Mouse (Mus musculus) limb, embryonic 10.5 days (tissue): ENCODE data around the gene Gmpr. TPM values are rescaled to one million over a fixed set of nuclear protein-coding genes. Genes with fewer than 3 reads are reported as not detected.
A peak's percentile ranks its signal among the peaks of the same experiment; 100 is the strongest.
"Not testable (repeated sequence)": the region's sequence is repeated elsewhere in the genome, so short reads cannot be mapped to it uniquely, and the experiment has no call there.

Experiments
- DNase-seq: peaks from one replicate; pipeline ENCODE4 v3.0.0-alpha.2; 2017; ENCODE audit warnings: low spot score
- H3K27ac ChIP-seq: fragments of 300-500 bp; sonication (generic); 2 replicates; pipeline ENCODE4 v1.5.1; 2016; ENCODE audit warnings: mild to moderate bottlenecking
- H3K27me3 ChIP-seq: fragments of 300-500 bp; sonication (generic); 2 replicates; pipeline ENCODE4 v1.6.1; 2016; ENCODE audit warnings: low read depth, mild to moderate bottlenecking; ENCODE audit not compliant: poor library complexity, severe bottlenecking
- H3K36me3 ChIP-seq: fragments of 300-500 bp; sonication (generic); 2 replicates; pipeline ENCODE4 v1.6.1; 2016; ENCODE audit warnings: mild to moderate bottlenecking, moderate library complexity
- H3K4me1 ChIP-seq: fragments of 300-500 bp; sonication (generic); 2 replicates; pipeline ENCODE4 v1.6.1; 2016
- H3K4me3 ChIP-seq: fragments of 300-500 bp; sonication (generic); 2 replicates; pipeline ENCODE4 v1.5.1; 2016; ENCODE audit warnings: mild to moderate bottlenecking, moderate library complexity
- H3K9me3 ChIP-seq: fragments of 300-500 bp; sonication (generic); replicated peaks from 2 replicates; pipeline ENCODE4 v1.6.1; 2016; ENCODE audit warnings: mild to moderate bottlenecking
- WGBS: fragments of 180-500 bp; shearing (Covaris S2); methylation state at CpG from one replicate; pipeline ENCODE4 v1.1.7; 2016; 5-methylcytosine and 5-hydroxymethylcytosine counted together
- polyA plus RNA-seq: library from polyadenylated mRNA; unstranded; fragments of >200 nt; fragmentation: Nextera tagmentation; extraction: Ambion mirVana; gene quantifications from 2 replicates; pipeline ENCODE4 v1.2.1, GENCODE M21; 2016

The Gmpr gene
- polyA plus RNA-seq, 1 experiment from 2014 or later, result 25.2 TPM

GRCm38 (mm10) chr13:45483215-45483614 is 24.0 kb upstream of the Gmpr start:
- Histone ChIP-seq H3K27ac (no peak overlapping the region), H3K36me3 (peaks cover 2% of the 10 kb centered on the region; the same call in 1 of the 2 replicates), H3K9me3 (no peaks in the 10 kb centered on the region), H3K4me1 (no peaks in the 10 kb centered on the region), H3K27me3 (no peaks in the 10 kb centered on the region), H3K4me3 (no peak overlapping the region)
- 91% methylated on average over 2 of the region's 2 CpGs for WGBS
- no peak for DNase-seq

- not testable (repeated sequence) for H3K4me1 ChIP-seq
Measured at GRCm38 (mm10) chr13:45483949-45484348, 23.3 kb upstream of the Gmpr start.

GRCm38 (mm10) chr13:45485602-45486001 is 21.6 kb upstream of the Gmpr start:
- Histone ChIP-seq H3K4me3 (no peak overlapping the region), H3K27ac (no peak overlapping the region), H3K27me3 (no peaks in the 10 kb centered on the region), H3K4me1 (no peaks in the 10 kb centered on the region), H3K36me3 (peaks cover 2% of the 10 kb centered on the region; the same call in 1 of the 2 replicates), H3K9me3 (no peaks in the 10 kb centered on the region)
- WGBS, result 87% methylated on average over 4 of the region's 4 CpGs
- DNase-seq, result no peak

More at GRCm38 (mm10) chr13:45483949-45484348, 23.3 kb upstream of the Gmpr start:
- H3K27me3 ChIP-seq, H3K9me3 ChIP-seq, H3K27ac ChIP-seq, H3K36me3 ChIP-seq, DNase-seq, H3K4me3 ChIP-seq: not testable (repeated sequence)
- 95% methylated on average over 16 of the region's 16 CpGs for WGBS

- no peaks in the 10 kb centered on the region for H3K9me3 ChIP-seq
- H3K4me1 ChIP-seq, result no peaks in the 10 kb centered on the region
- H3K27ac ChIP-seq, result no peak overlapping the region
- no peak overlapping the region for H3K4me3 ChIP-seq
- H3K36me3 ChIP-seq, result peaks cover 2% of the 10 kb centered on the region; the same call in 1 of the 2 replicates
- 75% methylated on average over 2 of the region's 2 CpGs for WGBS
- no peak for DNase-seq
- H3K27me3 ChIP-seq, result no peaks in the 10 kb centered on the region
Measured at GRCm38 (mm10) chr13:45486598-45486997, 20.6 kb upstream of the Gmpr start.

GRCm38 (mm10) chr13:45491991-45492732 is 15.1 kb upstream of the Gmpr start:
- Histone ChIP-seq H3K4me3 (no peak overlapping the region), H3K27ac (no peak overlapping the region), H3K9me3 (no peaks in the 10 kb centered on the region), H3K4me1 (no peaks in the 10 kb centered on the region; the same call in 1 of the 2 replicates), H3K36me3 (no peaks in the 10 kb centered on the region), H3K27me3 (no peaks in the 10 kb centered on the region)
- DNase-seq, result no peak
- WGBS, result 84% methylated on average over 8 of the region's 8 CpGs

GRCm38 (mm10) chr13:45493846-45494245 is 13.4 kb upstream of the Gmpr start:
- no peaks in the 10 kb centered on the region; the same call in 1 of the 2 replicates for H3K4me1 ChIP-seq
- no peaks in the 10 kb centered on the region for H3K9me3 ChIP-seq
- WGBS, result 37% methylated on average over 10 of the region's 10 CpGs
- 0 out of 2 replicates have a peak overlapping the region, but pooled peaks have one; percentile 4 for H3K4me3 ChIP-seq
- DNase-seq, result no peak
- H3K27me3 ChIP-seq, result no peaks in the 10 kb centered on the region
- no peak overlapping the region for H3K27ac ChIP-seq
- H3K36me3 ChIP-seq, result no peaks in the 10 kb centered on the region

- Histone ChIP-seq H3K9me3 (no peaks in the 10 kb centered on the region), H3K27me3 (no peaks in the 10 kb centered on the region)
Measured at GRCm38 (mm10) chr13:45498623-45499022, 8.6 kb upstream of the Gmpr start.

GRCm38 (mm10) chr13:45499391-45499790 is 7.9 kb upstream of the Gmpr start:
- H3K9me3 ChIP-seq, result no peaks in the 10 kb centered on the region
- no peaks in the 10 kb centered on the region; the same call in 1 of the 2 replicates for H3K4me1 ChIP-seq
- WGBS, result 93% methylated on average over 3 of the region's 3 CpGs
- H3K27ac ChIP-seq, result no peak overlapping the region
- H3K27me3 ChIP-seq, result no peaks in the 10 kb centered on the region
- no peak overlapping the region for H3K4me3 ChIP-seq
- DNase-seq, result no peak
- H3K36me3 ChIP-seq, result no peaks in the 10 kb centered on the region

More at GRCm38 (mm10) chr13:45498623-45499022, 8.6 kb upstream of the Gmpr start:
- no peak for DNase-seq
- H3K36me3 ChIP-seq, result no peaks in the 10 kb centered on the region
- 83% methylated on average over 3 of the region's 3 CpGs for WGBS
- H3K4me3 ChIP-seq, result no peak overlapping the region
- no peak overlapping the region for H3K27ac ChIP-seq
- H3K4me1 ChIP-seq, result no peaks in the 10 kb centered on the region; the same call in 1 of the 2 replicates

- no peak for DNase-seq
- 83% methylated on average over 3 of the region's 3 CpGs for WGBS
- Histone ChIP-seq H3K4me1 (no peaks in the 10 kb centered on the region), H3K27ac (no peak overlapping the region), H3K27me3 (no peaks in the 10 kb centered on the region), H3K36me3 (no peaks in the 10 kb centered on the region), H3K4me3 (no peak overlapping the region), H3K9me3 (no peaks in the 10 kb centered on the region)
Measured at GRCm38 (mm10) chr13:45499906-45500305, 7.3 kb upstream of the Gmpr start.

- Histone ChIP-seq H3K4me3 (no peak overlapping the region), H3K36me3 (no peaks in the 10 kb centered on the region), H3K27ac (no peak overlapping the region), H3K27me3 (0 out of 2 replicates have a peak, but pooled peaks cover 7% of the 10 kb centered on the region), H3K4me1 (peaks cover 9% of the 10 kb centered on the region), H3K9me3 (no peaks in the 10 kb centered on the region)
- DNase-seq, result no peak
- 92% methylated on average over 5 of the region's 5 CpGs for WGBS
Measured at GRCm38 (mm10) chr13:45502791-45503190, 4.5 kb upstream of the Gmpr start.

- H3K4me3 ChIP-seq, result no peak overlapping the region
- 91% methylated on average over 3 of the region's 3 CpGs for WGBS
- H3K9me3 ChIP-seq, result no peaks in the 10 kb centered on the region
- peaks cover 19% of the 10 kb centered on the region for H3K4me1 ChIP-seq
- no peak for DNase-seq
- no peaks in the 10 kb centered on the region for H3K36me3 ChIP-seq
- H3K27me3 ChIP-seq, result peaks cover 22% of the 10 kb centered on the region
- no peak overlapping the region for H3K27ac ChIP-seq
Measured at GRCm38 (mm10) chr13:45505546-45505945, 1.7 kb upstream of the Gmpr start.

- Histone ChIP-seq H3K4me1 (peaks cover 37% of the 10 kb centered on the region), H3K27me3 (peaks cover 22% of the 10 kb centered on the region), H3K9me3 (no peaks in the 10 kb centered on the region), H3K27ac (peak overlapping the region; percentile 4; the same call in 1 of the 2 replicates), H3K36me3 (no peaks in the 10 kb centered on the region), H3K4me3 (peak overlapping the region; percentile 70)
- DNase-seq, result peak; percentile 49
- WGBS, result 3% methylated on average over 8 of the region's 8 CpGs
Measured at GRCm38 (mm10) chr13:45508495-45508894, 1.3 kb downstream of the Gmpr start.

- H3K27ac ChIP-seq, result no peak overlapping the region
- DNase-seq, result no peak
- H3K4me3 ChIP-seq, result no peak overlapping the region
- H3K36me3 ChIP-seq, result no peaks in the 10 kb centered on the region
- H3K9me3 ChIP-seq, result no peaks in the 10 kb centered on the region
- WGBS, result 76% methylated on average over 6 of the region's 6 CpGs
- H3K4me1 ChIP-seq, result peaks cover 39% of the 10 kb centered on the region
- peaks cover 22% of the 10 kb centered on the region for H3K27me3 ChIP-seq
Measured at GRCm38 (mm10) chr13:45509366-45509765, 2.1 kb downstream of the Gmpr start.
